9 mouse cellular contexts compared by ENCODE assay signal in genomic region chr8:10664861-10665543, GRCm38 (mm10).
A peak's percentile ranks its signal among the peaks of the same experiment; 100 is the strongest.
DNase-seq lines count a peak whose midpoint lies in the region; ATAC-seq and TF ChIP-seq lines count a peak whose summit lies in the region.
"Had no signal": no experiment of that assay in that cellular context is flagged by ENCODE, and none has a peak within 500 bp of the region (broad histone marks: within the 10 kb centered on the region; RNA-seq: fewer than 3 reads in every experiment).

No protein-coding gene starts in this region.

- H3K9ac ChIP-seq in kidney, embryonic 15.5 days: no peak overlapping the region
- H3K9ac ChIP-seq: liver, embryonic 14.5 days had no signal

- no peak overlapping the region for H3K4me3 ChIP-seq in lung, adult 2 months (replicated peaks; ENCODE audit: extremely low read depth, low read depth, low read length)
- no peak overlapping the region for H3K4me3 ChIP-seq in kidney, embryonic 15.5 days (replicated peaks)
- H3K4me3 ChIP-seq in small intestine, adult 2 months (ENCODE audit: low read depth, low read length): no peak overlapping the region

- peak; percentile 13 to 42 for DNase-seq in lung, adult 18-20 months
- DNase-seq in lung, adult 2 months: no peak
- peak; percentile 25 for DNase-seq in embryo, embryonic 10 days (ENCODE audit: low spot score)
- DNase-seq in gastrocnemius, postnatal 4 days (ENCODE audit: low spot score in 2 of 2): no peak
- no peak for DNase-seq in thymus, postnatal 25 days

- no peaks in the 10 kb centered on the region for H3K27me3 ChIP-seq in kidney, embryonic 15.5 days
- no peaks in the 10 kb centered on the region for H3K27me3 ChIP-seq in small intestine, adult 2 months (ENCODE audit: control insufficient read depth, insufficient read depth, low read length)

- WGBS in lung, adult 2 months: 26% methylated on average over 13 of the region's 13 CpGs
- 28% methylated on average over 13 of the region's 13 CpGs for WGBS in kidney, embryonic 15.5 days
- 40% methylated on average over 13 of the region's 13 CpGs for WGBS in small intestine, adult 2 months

- ATAC-seq in kidney, embryonic 15.5 days (replicated peaks; ENCODE audit: low FRiP score): peak; percentile 81
- ATAC-seq in CD4-positive, CD25-positive, alpha-beta regulatory T cell, adult 4 months: no peak

- no peak for TF ChIP-seq POLR2A in lung, adult 2 months (IDR thresholded peaks at IDR 0.05; ENCODE audit: borderline replicate concordance, extremely low read depth, low read depth, low read length)
- TF ChIP-seq POLR2A in small intestine, adult 2 months (IDR thresholded peaks at IDR 0.05; ENCODE audit: low read depth, low read length): no peak

- H3K4me1 ChIP-seq in lung, adult 2 months (ENCODE audit: control insufficient read depth, insufficient read depth, low read length): peaks cover 2% of the 10 kb centered on the region
- peaks cover 17% of the 10 kb centered on the region for H3K4me1 ChIP-seq in kidney, embryonic 15.5 days
- no peaks in the 10 kb centered on the region; the same call in 1 of the 2 replicates for H3K4me1 ChIP-seq in small intestine, adult 2 months (ENCODE audit: control insufficient read depth, insufficient read depth, insufficient read length, low read length)

- H3K36me3 ChIP-seq in kidney, embryonic 15.5 days: no peaks in the 10 kb centered on the region
- H3K36me3 ChIP-seq in small intestine, adult 2 months (ENCODE audit: control insufficient read depth, insufficient read depth, low read length): no peaks in the 10 kb centered on the region

- H3K27ac ChIP-seq in kidney, embryonic 15.5 days: peak overlapping the region; percentile 2
- H3K27ac ChIP-seq in small intestine, adult 2 months (ENCODE audit: insufficient read depth, low read depth, low read length): 0 out of 2 replicates have a peak overlapping the region, but pooled peaks have one; percentile 2
- H3K27ac ChIP-seq: liver, embryonic 14.5 days had no signal

- TF ChIP-seq CTCF in lung, adult 2 months (IDR thresholded peaks at IDR 0.05; ENCODE audit: insufficient read depth, low read length): no peak
- TF ChIP-seq CTCF in small intestine, adult 2 months (IDR thresholded peaks at IDR 0.05; ENCODE audit: extremely low read depth, insufficient read length, insufficient replicate concordance, low read depth, low read length): no peak

- H3K4me2 ChIP-seq in kidney, embryonic 15.5 days: peak overlapping the region; percentile 4; the same call in 1 of the 2 replicates

- H3K9me3 ChIP-seq in kidney, embryonic 15.5 days (replicated peaks): no peaks in the 10 kb centered on the region

Comparison
In these comparisons a context has a peak if more than half of its experiments do, and no peak if none do; other contexts are left out.
1. DNase-seq: peak in lung, adult 18-20 months (2 of 2) and embryo, embryonic 10 days (single experiment); none in lung, adult 2 months (single experiment), gastrocnemius, postnatal 4 days (0 of 2) and thymus, postnatal 25 days (single experiment).